25 mouse cellular contexts compared by ENCODE assay signal in the genomic region with DNA sequence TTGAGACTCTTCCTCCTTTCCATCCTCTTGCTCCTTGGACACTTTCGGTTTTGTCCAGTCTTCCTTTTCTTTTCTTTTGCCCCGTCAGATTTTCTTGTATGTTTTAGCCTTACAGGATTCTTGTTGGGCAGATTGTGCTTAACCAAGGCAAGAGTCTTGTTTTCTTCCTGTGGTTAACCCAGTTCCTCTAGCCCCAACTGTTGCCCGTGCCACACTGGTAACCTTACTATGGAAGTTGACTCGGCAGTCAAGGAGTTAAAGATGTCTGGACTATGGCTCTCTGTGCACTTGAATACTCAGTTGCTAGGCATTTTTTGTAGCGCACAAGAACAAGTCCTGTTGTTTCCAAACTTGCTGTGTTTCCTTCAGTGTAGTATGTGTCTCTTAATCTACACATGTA.
DNase-seq lines count a peak whose midpoint lies in the region; ATAC-seq and TF ChIP-seq lines count a peak whose summit lies in the region.
"Had no signal": no experiment of that assay in that cellular context is flagged by ENCODE, and none has a peak within 500 bp of the region (broad histone marks: within the 10 kb centered on the region; RNA-seq: fewer than 3 reads in every experiment).

No protein-coding gene starts in this region.

- no peak for TF ChIP-seq POLR2A in bone marrow macrophage, adult 2 months (IDR thresholded peaks at IDR 0.05; ENCODE audit: borderline replicate concordance, low read depth, low read length)

- H3K4me3 ChIP-seq in bone marrow macrophage, adult 2 months (ENCODE audit: insufficient read depth, low read length): peak overlapping the region; percentile 2; the same call in 1 of the 2 replicates
- H3K4me3 ChIP-seq: forebrain, embryonic 13.5 days; kidney, embryonic 15.5 days; limb, embryonic 12.5 days; myocyte; neural tube, embryonic 13.5 days had no signal

- H3K27ac ChIP-seq in bone marrow macrophage, adult 2 months (ENCODE audit: insufficient read depth, low read depth, low read length): no peak overlapping the region
- H3K27ac ChIP-seq: forebrain, embryonic 13.5 days; hindbrain, embryonic 14.5 days; kidney, embryonic 15.5 days; limb, embryonic 12.5 days; neural tube, embryonic 13.5 days had no signal

- DNase-seq in thymus, postnatal 14 days: peak; percentile 12
- no peak for DNase-seq in thymus, postnatal 10 days (ENCODE audit: low spot score in 2 of 2)
- no peak for DNase-seq in retina, postnatal 1 day
- DNase-seq in cerebellum, adult 11 months: no peak
- DNase-seq: adrenal gland, postnatal 14 days; cerebellum, adult 8-10 months; cerebellum, postnatal 25 days; gastrocnemius, postnatal 14 days; heart, adult 18-20 months; heart, postnatal 36 days; kidney, adult 11 months; kidney, postnatal 25 days; lung, postnatal 4 days; right cerebral cortex, postnatal 14 days had no signal

- TF ChIP-seq CTCF in bone marrow macrophage, adult 2 months (IDR thresholded peaks at IDR 0.05; ENCODE audit: low read depth, low read length): no peak

- peak; percentile 77 to 79 for ATAC-seq in hematopoietic stem cell, adult 5-6 weeks (replicated peaks in 1 of 2; ENCODE audit: insufficient read depth in 1 of 2, low FRiP score in 2 of 2, low TSS enrichment in 1 of 2, low read depth in 1 of 2, poor library complexity in 2 of 2, severe bottlenecking in 2 of 2)
- ATAC-seq in megakaryocyte progenitor cell, adult 5-6 weeks (replicated peaks; ENCODE audit: poor library complexity): peak; percentile 77
- ATAC-seq: forebrain, embryonic 13.5 days; inflammation-experienced regulatory T-cells, adult 6 months; lung, postnatal 0 days had no signal

- peaks cover 16% of the 10 kb centered on the region for H3K4me1 ChIP-seq in bone marrow macrophage, adult 2 months (ENCODE audit: control insufficient read depth, insufficient read depth, low read length)
- H3K4me1 ChIP-seq: limb, embryonic 12.5 days had no signal
